Mouse (Mus musculus) midbrain, embryonic 13.5 days (tissue): ENCODE results near the gene 1700018B08Rik. TPM values are rescaled to one million over a fixed set of nuclear protein-coding genes. Genes with fewer than 3 reads are reported as not detected.

Experiments
- ATAC-seq: fragments of 200-750 bp; cut with Nextera tagmentation; 2 replicates; pipeline ENCODE4 v1.8.0; 2017; ENCODE audit warnings: mild to moderate bottlenecking, moderate TSS enrichment, moderate library complexity
- H3K27ac ChIP-seq: fragments of 300-500 bp; sonication (generic); 2 replicates; pipeline ENCODE4 v1.5.1; 2015; ENCODE audit warnings: inconsistent platforms, mild to moderate bottlenecking, moderate library complexity
- H3K27me3 ChIP-seq: fragments of 300-500 bp; sonication (generic); 2 replicates; pipeline ENCODE4 v1.6.1; 2015; ENCODE audit warnings: mild to moderate bottlenecking, inconsistent platforms
- H3K36me3 ChIP-seq: fragments of 300-500 bp; sonication (generic); 2 replicates; pipeline ENCODE4 v1.6.1; 2015; ENCODE audit warnings: mild to moderate bottlenecking, inconsistent platforms
- H3K4me1 ChIP-seq: fragments of 300-500 bp; sonication (generic); replicated peaks from 2 replicates; pipeline ENCODE4 v1.6.1; 2015; ENCODE audit warnings: inconsistent platforms
- H3K4me2 ChIP-seq: fragments of 300-500 bp; sonication (generic); replicated peaks from 2 replicates; pipeline ENCODE4 v1.6.1; 2015; ENCODE audit warnings: moderate library complexity, mild to moderate bottlenecking, inconsistent platforms
- H3K4me3 ChIP-seq: fragments of 300-500 bp; sonication (generic); replicated peaks from 2 replicates; pipeline ENCODE4 v1.5.1; 2015; ENCODE audit warnings: mild to moderate bottlenecking, inconsistent platforms
- H3K9ac ChIP-seq: fragments of 300-500 bp; sonication (generic); replicated peaks from 2 replicates; pipeline ENCODE4 v1.6.1; 2015; ENCODE audit warnings: mild to moderate bottlenecking, inconsistent platforms
- H3K9me3 ChIP-seq: fragments of 300-500 bp; sonication (generic); 2 replicates; pipeline ENCODE4 v1.6.1; 2016; ENCODE audit warnings: mild to moderate bottlenecking, inconsistent platforms
- WGBS: fragments of 180-500 bp; shearing (Covaris S2); methylation state at CpG from one replicate; pipeline ENCODE4 v1.1.7; 2015; 5-methylcytosine and 5-hydroxymethylcytosine counted together
- polyA plus RNA-seq: library from polyadenylated mRNA; unstranded; fragments of >200 nt; fragmentation: Nextera tagmentation; extraction: Ambion mirVana; gene quantifications from 2 replicates; pipeline ENCODE4 v1.2.1, GENCODE M21; 2015

Gene 1700018B08Rik
- polyA plus RNA-seq, 1 experiment from 2014 or later = not detected

DNA sequence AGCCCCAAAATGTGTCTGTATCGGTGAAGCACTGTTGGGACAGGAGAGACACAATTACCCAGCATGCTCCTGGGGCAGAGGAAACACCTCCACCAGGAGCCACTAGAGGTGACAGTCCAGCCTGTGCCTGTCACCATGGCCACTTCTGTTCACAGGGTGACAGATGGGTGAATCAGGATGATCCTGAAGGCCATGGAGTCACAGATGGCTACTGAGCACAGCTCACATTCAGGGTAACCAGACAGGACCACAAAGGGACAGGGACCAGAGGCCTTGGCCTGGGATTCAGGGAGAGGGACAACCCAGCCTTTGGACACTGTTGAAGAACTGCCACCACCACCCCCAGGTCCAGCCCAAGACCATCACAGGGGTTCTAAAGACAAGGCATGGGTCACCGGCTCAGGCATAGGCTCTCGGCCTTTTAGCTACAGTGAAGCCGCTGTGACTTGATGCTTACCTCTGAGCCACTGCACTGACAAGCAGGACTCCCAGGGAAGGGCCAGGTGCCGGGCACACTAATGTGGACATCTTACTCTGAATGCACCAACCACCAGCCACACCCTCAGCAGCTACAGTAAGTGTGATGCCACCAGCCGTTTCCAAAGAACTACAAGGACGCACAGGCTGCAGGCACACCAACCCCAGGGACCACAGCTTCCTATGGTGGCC is 16.4 kb upstream of the 1700018B08Rik start:
- Histone ChIP-seq H3K27ac (no peak overlapping the region), H3K4me2 (no peak overlapping the region), H3K4me1 (0 out of 2 replicates have a peak, but pooled peaks cover 4% of the 10 kb centered on the region), H3K36me3 (peaks cover 53% of the 10 kb centered on the region), H3K27me3 (no peaks in the 10 kb centered on the region), H3K9me3 (no peaks in the 10 kb centered on the region), H3K4me3 (no peak overlapping the region), H3K9ac (no peak overlapping the region)
- ATAC-seq = no peak
- WGBS = 96% methylated on average over 7 of the region's 7 CpGs

DNA sequence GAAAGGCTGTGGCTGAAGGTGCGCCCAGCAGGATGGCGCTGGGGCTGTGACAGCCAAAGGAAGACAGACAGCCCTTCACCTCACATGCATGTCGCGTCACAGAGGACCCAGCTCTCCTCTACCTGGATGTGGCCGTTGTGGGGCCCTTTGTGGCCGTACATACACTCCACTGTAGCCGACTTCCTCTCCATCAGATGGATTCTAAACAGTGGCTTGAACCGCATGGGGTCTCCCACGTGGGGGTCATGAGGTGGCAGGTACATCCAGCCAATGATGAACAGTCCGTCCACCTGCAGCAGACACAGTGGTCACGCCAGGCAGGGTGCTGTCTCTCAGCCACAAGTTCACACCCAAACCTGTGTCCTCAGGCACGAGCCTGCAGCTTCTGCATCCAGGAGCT is 15.7 kb upstream of the 1700018B08Rik start:
- no peak for ATAC-seq
- no peak overlapping the region for H3K4me3 ChIP-seq
- no peaks in the 10 kb centered on the region for H3K27me3 ChIP-seq
- H3K9me3 ChIP-seq = no peaks in the 10 kb centered on the region
- WGBS = 92% methylated on average over 12 of the region's 12 CpGs
- no peak overlapping the region for H3K4me2 ChIP-seq
- no peaks in the 10 kb centered on the region for H3K4me1 ChIP-seq
- H3K36me3 ChIP-seq = peaks cover 53% of the 10 kb centered on the region
- H3K27ac ChIP-seq = no peak overlapping the region
- no peak overlapping the region for H3K9ac ChIP-seq

DNA sequence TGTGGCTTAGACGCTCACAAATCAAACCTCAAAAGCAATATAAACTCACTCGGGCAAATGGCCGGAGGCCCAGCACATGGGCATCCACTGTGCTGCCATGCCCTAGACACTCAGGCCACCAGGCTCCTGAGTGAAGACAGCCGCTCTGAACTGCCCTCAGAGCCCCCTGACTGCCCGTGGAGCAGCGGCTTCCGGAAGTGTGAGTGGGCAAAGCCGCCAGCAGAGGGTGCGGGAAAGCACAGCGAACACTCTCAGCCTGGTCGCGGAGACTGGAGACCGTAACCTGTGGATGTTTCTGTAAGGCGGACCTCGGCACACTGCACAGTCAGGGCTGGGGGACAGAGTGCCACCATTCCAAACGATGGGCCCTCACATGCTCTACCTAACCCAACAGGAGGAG is 14.4 kb upstream of the 1700018B08Rik start:
- H3K9me3 ChIP-seq = no peaks in the 10 kb centered on the region
- no peaks in the 10 kb centered on the region for H3K4me1 ChIP-seq
- H3K4me3 ChIP-seq = no peak overlapping the region
- H3K27ac ChIP-seq = no peak overlapping the region
- H3K27me3 ChIP-seq = no peaks in the 10 kb centered on the region
- WGBS = 92% methylated on average over 16 of the region's 16 CpGs
- H3K36me3 ChIP-seq = peaks cover 63% of the 10 kb centered on the region
- ATAC-seq = no peak
- no peak overlapping the region for H3K4me2 ChIP-seq
- H3K9ac ChIP-seq = no peak overlapping the region

DNA sequence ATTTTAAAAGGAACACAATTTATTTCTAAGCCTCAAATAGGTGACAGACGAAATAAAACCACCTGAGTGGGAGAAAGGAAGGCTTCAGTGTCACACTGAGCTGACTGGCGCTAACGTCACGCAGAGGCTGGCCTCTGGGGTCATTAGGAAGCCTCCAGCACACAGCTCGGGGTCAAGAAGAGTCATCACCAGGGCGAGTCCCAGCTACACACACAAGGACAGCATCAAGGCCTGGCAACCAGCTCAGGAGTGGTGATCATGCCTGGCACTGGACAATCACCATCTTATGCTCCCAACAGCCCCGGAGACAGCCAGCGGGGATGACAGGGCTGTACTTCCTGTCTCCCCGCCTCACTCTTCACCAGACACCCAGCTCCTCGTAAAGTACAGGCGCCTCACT is 13.6 kb upstream of the 1700018B08Rik start:
- no peak overlapping the region for H3K27ac ChIP-seq
- ATAC-seq = no peak
- no peaks in the 10 kb centered on the region for H3K27me3 ChIP-seq
- WGBS = 95% methylated on average over 11 of the region's 11 CpGs
- no peaks in the 10 kb centered on the region for H3K9me3 ChIP-seq
- H3K4me3 ChIP-seq = no peak overlapping the region
- H3K4me2 ChIP-seq = no peak overlapping the region
- H3K9ac ChIP-seq = no peak overlapping the region
- no peaks in the 10 kb centered on the region for H3K4me1 ChIP-seq
- H3K36me3 ChIP-seq = peaks cover 68% of the 10 kb centered on the region

DNA sequence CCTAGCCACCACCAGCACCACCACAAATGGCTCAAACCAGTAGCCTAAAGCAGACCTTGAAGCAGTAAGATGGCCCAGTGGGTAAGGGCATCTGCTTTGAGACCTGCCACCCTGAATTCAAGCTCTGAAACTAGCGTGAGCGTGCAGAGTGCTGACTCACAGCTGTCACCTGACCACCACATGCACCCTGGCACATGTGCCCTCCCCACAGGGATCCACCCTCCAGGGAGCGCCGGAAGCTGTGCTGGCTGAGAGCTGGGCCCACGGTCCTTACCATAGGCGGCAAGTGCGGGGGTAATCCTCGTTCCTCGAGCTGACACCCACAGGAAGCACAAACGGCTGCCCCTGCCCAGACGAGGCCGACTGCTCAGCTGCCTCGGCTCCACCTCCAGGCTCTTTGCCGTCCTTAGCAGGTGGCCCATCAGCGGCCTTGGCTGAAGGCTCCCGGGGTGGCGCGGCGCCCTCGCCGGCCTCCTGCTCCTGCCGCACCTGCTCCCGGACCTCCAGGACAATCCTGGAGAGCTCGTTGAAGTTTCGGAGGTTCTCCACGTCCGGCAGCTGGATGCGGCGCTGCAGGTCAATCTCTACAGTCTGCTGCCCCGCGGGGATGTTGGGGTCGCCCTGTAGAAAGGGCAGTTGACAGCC is 9.8 kb upstream of the 1700018B08Rik start:
- Histone ChIP-seq H3K27ac (no peak overlapping the region), H3K4me1 (no peaks in the 10 kb centered on the region), H3K27me3 (no peaks in the 10 kb centered on the region), H3K9ac (no peak overlapping the region), H3K4me3 (no peak overlapping the region), H3K4me2 (no peak overlapping the region), H3K36me3 (peaks cover 87% of the 10 kb centered on the region), H3K9me3 (no peaks in the 10 kb centered on the region)
- 93% methylated on average over 32 of the region's 32 CpGs for WGBS
- no peak for ATAC-seq

DNA sequence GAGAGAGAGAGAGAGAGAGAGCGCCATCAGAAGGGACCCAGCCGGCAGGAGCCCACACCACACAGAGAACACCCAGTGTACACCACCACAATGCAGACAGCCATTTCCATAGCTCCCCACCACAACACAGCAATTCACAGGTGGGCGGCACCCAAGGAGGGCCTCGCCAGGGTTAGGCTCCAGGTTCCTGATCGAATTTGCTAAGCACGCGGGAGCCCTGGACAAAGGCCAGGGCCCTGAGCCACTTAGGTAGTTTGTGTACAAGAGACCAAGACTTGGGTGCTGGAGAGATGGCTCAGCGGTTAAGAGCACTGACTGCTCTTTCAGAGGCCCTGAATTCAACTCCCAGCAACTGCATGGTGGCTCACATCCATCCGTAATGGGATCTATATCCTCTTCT is 8.4 kb upstream of the 1700018B08Rik start:
- Histone ChIP-seq H3K4me1 (no peaks in the 10 kb centered on the region), H3K4me2 (no peak overlapping the region), H3K9me3 (no peaks in the 10 kb centered on the region), H3K4me3 (no peak overlapping the region), H3K27me3 (no peaks in the 10 kb centered on the region), H3K27ac (no peak overlapping the region), H3K36me3 (peaks cover 72% of the 10 kb centered on the region), H3K9ac (no peak overlapping the region)
- 92% methylated on average over 9 of the region's 9 CpGs for WGBS
- ATAC-seq = no peak

DNA sequence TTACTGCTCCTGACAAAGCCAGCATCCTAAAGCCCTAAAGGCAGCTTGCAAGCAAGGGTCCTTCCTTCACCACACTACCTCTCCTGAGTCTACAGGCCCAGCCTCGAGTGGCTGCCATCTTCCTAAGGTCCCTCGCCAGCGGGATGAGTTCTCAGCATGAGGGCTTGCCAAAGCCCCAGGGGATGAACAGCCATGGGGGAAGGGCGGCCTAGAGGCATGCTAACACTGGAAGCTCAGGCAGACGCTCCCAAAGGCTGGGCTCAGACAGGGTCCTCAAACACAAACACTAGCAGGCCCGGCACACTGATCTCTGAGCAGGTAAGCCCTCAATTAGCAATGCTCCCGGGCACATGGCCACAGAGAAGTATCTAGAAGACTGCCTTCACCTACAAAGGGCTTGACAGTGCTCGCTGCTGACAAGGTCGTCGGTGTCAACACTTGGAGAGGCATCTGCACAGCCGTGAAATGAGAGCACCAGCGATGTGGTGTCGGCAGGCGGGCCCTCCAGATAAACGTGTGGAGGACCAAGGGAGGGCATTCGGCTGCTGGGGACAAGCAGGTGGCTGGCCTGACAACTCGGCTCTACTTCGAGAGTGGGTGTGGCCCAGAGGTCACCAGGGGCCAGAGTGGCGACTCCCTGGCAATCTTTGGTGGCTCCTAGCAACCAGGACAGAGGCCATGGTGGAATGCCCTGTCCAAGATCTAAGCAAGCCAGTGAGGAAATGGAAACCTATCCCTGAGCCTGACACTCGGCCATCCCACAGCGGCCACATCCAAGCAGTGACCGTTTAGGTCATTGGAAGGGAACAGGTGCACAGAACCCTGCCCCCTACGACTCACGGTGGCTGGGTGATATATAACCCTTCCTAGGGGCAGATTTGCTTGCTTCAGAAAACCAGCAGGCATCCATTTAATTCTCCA is 7.2 kb upstream of the 1700018B08Rik start:
- Histone ChIP-seq H3K9me3 (no peaks in the 10 kb centered on the region), H3K4me1 (no peaks in the 10 kb centered on the region), H3K9ac (no peak overlapping the region), H3K27ac (no peak overlapping the region), H3K36me3 (peaks cover 66% of the 10 kb centered on the region), H3K4me3 (no peak overlapping the region), H3K4me2 (no peak overlapping the region), H3K27me3 (no peaks in the 10 kb centered on the region)
- ATAC-seq = no peak
- 61% methylated on average over 24 of the region's 24 CpGs for WGBS

DNA sequence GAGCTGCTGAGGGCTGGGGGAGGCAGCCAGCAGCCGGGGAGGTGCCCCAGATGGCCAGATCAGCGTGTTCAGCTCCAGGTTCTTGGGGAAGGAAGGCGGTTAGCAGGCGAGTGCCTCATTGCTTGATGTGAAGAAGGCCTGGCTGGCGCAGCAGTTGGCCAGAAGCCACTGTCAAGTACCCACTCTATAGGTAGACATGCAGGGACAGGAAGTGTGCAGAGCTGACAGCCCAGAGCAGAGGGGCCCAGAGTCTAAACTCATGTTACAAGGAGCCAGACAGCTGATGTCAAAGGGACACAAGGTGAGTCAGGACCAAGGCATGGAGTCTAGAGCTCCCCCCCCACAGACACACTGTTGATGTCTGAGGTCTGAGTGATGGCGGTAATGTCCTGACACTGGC is 5.9 kb upstream of the 1700018B08Rik start:
- no peaks in the 10 kb centered on the region for H3K9me3 ChIP-seq
- H3K4me2 ChIP-seq = no peak overlapping the region
- no peaks in the 10 kb centered on the region for H3K27me3 ChIP-seq
- no peak overlapping the region for H3K4me3 ChIP-seq
- 91% methylated on average over 6 of the region's 6 CpGs for WGBS
- H3K36me3 ChIP-seq = peaks cover 57% of the 10 kb centered on the region
- ATAC-seq = no peak
- no peak overlapping the region for H3K27ac ChIP-seq
- H3K4me1 ChIP-seq = no peaks in the 10 kb centered on the region
- no peak overlapping the region for H3K9ac ChIP-seq

DNA sequence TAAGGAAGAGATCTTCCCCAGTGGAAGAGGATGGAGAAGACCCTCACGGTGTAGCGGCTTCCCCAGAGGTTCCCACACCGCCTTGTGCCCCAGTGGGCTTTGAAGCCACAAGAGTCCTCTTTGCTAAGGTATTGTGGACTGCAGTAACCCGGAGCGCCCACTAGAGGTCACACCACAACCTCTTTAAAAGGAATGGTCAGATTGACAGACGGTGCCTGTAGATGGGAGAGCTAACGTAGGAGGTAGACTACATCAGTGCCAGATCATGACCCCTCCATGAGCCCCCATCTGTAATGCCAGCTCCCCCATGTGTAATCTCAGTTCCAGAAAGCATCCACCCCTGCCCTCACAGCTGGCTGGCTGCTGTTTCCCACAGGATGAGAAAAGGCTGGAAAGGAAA is 3.0 kb upstream of the 1700018B08Rik start:
- H3K27ac ChIP-seq = no peak overlapping the region
- no peaks in the 10 kb centered on the region for H3K9me3 ChIP-seq
- ATAC-seq = peak; percentile 77
- no peaks in the 10 kb centered on the region for H3K4me1 ChIP-seq
- H3K27me3 ChIP-seq = no peaks in the 10 kb centered on the region
- WGBS = 9% methylated on average over 7 of the region's 7 CpGs
- H3K9ac ChIP-seq = no peak overlapping the region
- H3K4me3 ChIP-seq = no peak overlapping the region
- H3K4me2 ChIP-seq = no peak overlapping the region
- peaks cover 28% of the 10 kb centered on the region for H3K36me3 ChIP-seq

DNA sequence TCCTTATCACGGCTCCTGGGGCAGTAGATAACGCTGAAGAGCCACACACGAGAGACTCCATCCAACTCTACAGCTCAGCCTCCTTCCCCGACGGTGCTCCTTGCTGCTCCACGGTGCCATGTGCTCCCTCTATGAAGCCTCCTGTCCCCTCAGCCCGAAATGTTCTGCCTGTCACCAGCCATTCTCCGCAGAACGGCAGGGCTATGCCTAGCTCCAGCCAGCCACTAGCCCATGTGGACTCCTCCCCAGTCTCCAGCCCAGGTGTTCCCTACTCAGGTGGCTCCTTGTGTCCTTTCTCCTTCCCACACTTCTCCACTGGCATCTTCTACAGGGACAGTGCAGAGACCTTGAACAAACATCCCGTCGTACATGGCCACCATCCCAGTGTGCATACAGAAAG is 816 bp upstream of the 1700018B08Rik start:
- no peak overlapping the region for H3K27ac ChIP-seq
- whole genome bisulfite sequencing = 76% methylated on average over 11 of the region's 11 CpGs
- no peak overlapping the region for H3K4me3 ChIP-seq
- no peak for ATAC-seq
- peaks cover 6% of the 10 kb centered on the region for H3K36me3 ChIP-seq
- H3K4me1 ChIP-seq = no peaks in the 10 kb centered on the region
- no peak overlapping the region for H3K4me2 ChIP-seq
- H3K9me3 ChIP-seq = no peaks in the 10 kb centered on the region
- no peaks in the 10 kb centered on the region for H3K27me3 ChIP-seq
- 0 out of 2 replicates have a peak overlapping the region, but pooled peaks have one; percentile 1 for H3K9ac ChIP-seq

DNA sequence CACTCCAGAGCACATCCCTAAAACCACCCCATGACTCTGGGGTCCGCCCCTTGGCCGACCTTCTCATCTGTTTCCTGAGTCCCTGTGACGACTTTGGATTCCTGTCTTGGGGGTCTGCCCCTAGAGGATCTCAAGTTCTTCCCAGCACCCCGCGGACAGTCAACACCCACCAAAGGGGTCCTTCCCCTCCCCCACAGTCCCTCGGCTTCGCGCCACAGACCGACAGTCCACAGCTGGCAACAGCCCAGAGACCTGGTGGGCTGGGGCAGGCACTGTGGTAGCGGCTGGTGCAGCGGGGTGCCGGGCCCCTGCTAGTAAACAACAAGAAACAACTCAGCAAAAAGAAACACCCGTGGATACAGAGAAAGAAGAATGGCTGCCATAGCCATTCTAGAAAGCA is 1.2 kb downstream of the 1700018B08Rik start:
- H3K4me3 ChIP-seq = no peak overlapping the region
- H3K36me3 ChIP-seq = no peaks in the 10 kb centered on the region
- no peaks in the 10 kb centered on the region for H3K9me3 ChIP-seq
- H3K9ac ChIP-seq = no peak overlapping the region
- 0 out of 2 replicates have a peak, but pooled peaks cover 4% of the 10 kb centered on the region for H3K27me3 ChIP-seq
- no peak overlapping the region for H3K4me2 ChIP-seq
- H3K4me1 ChIP-seq = no peaks in the 10 kb centered on the region
- no peak for ATAC-seq
- no peak overlapping the region for H3K27ac ChIP-seq
- WGBS = 71% methylated on average over 13 of the region's 13 CpGs

DNA sequence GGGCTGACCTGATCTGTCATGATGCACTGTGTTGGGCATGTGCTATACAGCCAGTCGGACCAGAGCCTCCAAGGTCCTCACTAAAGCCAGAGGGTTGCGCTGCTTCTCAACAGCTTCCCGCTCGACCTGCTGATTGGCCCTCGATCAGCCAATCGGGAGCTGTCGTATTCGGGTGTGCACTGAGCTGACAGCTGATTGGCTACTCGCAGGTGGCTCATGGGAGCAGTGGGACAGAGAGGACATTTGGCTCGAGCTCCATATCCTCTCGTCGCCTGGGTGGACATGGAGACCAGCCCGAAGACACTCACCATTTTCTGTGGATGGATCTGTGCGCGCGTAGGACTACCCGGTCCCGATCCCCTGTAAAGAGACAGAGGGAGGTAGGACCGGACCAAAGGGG is 2.3 kb downstream of the 1700018B08Rik start:
- WGBS = 81% methylated on average over 19 of the region's 19 CpGs
- ATAC-seq = no peak

More for the DNA sequence above, 2.3 kb downstream of the 1700018B08Rik start:
- 0 out of 2 replicates have a peak, but pooled peaks cover 4% of the 10 kb centered on the region for H3K27me3 ChIP-seq
- no peaks in the 10 kb centered on the region for H3K9me3 ChIP-seq
- H3K36me3 ChIP-seq = no peaks in the 10 kb centered on the region
- H3K4me2 ChIP-seq = no peak overlapping the region
- no peaks in the 10 kb centered on the region for H3K4me1 ChIP-seq
- no peak overlapping the region for H3K4me3 ChIP-seq
- no peak overlapping the region for H3K9ac ChIP-seq
- H3K27ac ChIP-seq = no peak overlapping the region
